Mouse (Mus musculus) midbrain, embryonic 13.5 days (tissue): ENCODE data around the gene Smarca2. TPM values are rescaled to one million over a fixed set of nuclear protein-coding genes. Genes with fewer than 3 reads are reported as not detected.

ENCODE experiments used
- ATAC-seq: fragments of 200-750 bp; cut with Nextera tagmentation; 2 replicates; pipeline ENCODE4 v1.8.0; 2017; ENCODE audit warnings: mild to moderate bottlenecking, moderate TSS enrichment, moderate library complexity
- H3K27ac ChIP-seq: fragments of 300-500 bp; sonication (generic); 2 replicates; pipeline ENCODE4 v1.5.1; 2015; ENCODE audit warnings: inconsistent platforms, mild to moderate bottlenecking, moderate library complexity
- H3K27me3 ChIP-seq: fragments of 300-500 bp; sonication (generic); 2 replicates; pipeline ENCODE4 v1.6.1; 2015; ENCODE audit warnings: mild to moderate bottlenecking, inconsistent platforms
- H3K36me3 ChIP-seq: fragments of 300-500 bp; sonication (generic); 2 replicates; pipeline ENCODE4 v1.6.1; 2015; ENCODE audit warnings: mild to moderate bottlenecking, inconsistent platforms
- H3K4me1 ChIP-seq: fragments of 300-500 bp; sonication (generic); replicated peaks from 2 replicates; pipeline ENCODE4 v1.6.1; 2015; ENCODE audit warnings: inconsistent platforms
- H3K4me2 ChIP-seq: fragments of 300-500 bp; sonication (generic); replicated peaks from 2 replicates; pipeline ENCODE4 v1.6.1; 2015; ENCODE audit warnings: moderate library complexity, mild to moderate bottlenecking, inconsistent platforms
- H3K4me3 ChIP-seq: fragments of 300-500 bp; sonication (generic); replicated peaks from 2 replicates; pipeline ENCODE4 v1.5.1; 2015; ENCODE audit warnings: mild to moderate bottlenecking, inconsistent platforms
- H3K9ac ChIP-seq: fragments of 300-500 bp; sonication (generic); replicated peaks from 2 replicates; pipeline ENCODE4 v1.6.1; 2015; ENCODE audit warnings: mild to moderate bottlenecking, inconsistent platforms
- H3K9me3 ChIP-seq: fragments of 300-500 bp; sonication (generic); 2 replicates; pipeline ENCODE4 v1.6.1; 2016; ENCODE audit warnings: mild to moderate bottlenecking, inconsistent platforms
- WGBS: fragments of 180-500 bp; shearing (Covaris S2); methylation state at CpG from one replicate; pipeline ENCODE4 v1.1.7; 2015; 5-methylcytosine and 5-hydroxymethylcytosine counted together
- polyA plus RNA-seq: library from polyadenylated mRNA; unstranded; fragments of >200 nt; fragmentation: Nextera tagmentation; extraction: Ambion mirVana; gene quantifications from 2 replicates; pipeline ENCODE4 v1.2.1, GENCODE M21; 2015

The Smarca2 gene
- polyA plus RNA-seq, result 109 and 117 TPM in 2 replicates

DNA sequence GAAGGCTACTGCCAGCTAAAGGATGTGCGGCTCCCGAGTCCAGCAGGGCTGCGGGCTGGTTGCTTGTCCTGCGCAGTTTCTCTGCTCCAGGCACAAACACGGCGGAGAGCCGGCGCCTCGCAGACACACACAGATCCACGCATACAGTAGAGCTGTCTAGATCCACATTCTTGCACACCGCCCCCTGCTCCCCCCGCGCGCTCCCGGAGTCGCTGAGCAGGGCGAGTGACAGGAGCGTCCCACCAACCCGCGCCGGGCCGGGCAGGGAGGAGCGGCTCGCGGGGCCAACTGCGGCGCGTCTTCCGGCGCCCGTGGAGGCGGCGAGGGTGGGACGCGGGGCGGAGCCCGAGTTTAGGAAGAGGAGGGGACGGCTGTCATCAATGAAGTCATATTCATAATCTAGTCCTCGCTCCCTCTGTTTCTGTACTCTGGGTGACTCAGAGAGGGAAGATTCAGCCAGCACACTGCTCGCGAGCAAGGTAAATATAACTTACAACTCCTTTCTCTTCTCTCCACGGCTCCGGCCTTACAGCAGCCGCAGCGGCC is at the start of gene Smarca2:
Gene Smarca2 (plus strand): TSS at position 296 of the 546 bp plus-strand sequence.
- under 1% methylated on average over 45 of the region's 45 CpGs for WGBS
- peak within 1 kb of the TSS; percentile 78 for H3K9ac ChIP-seq
- H3K4me2 ChIP-seq, result peak within 1 kb of the TSS; percentile 100
- H3K4me1 ChIP-seq, result peaks cover 25% of the 10 kb centered on the region
- H3K9me3 ChIP-seq, result no peaks in the 10 kb centered on the region
- H3K36me3 ChIP-seq, result no peaks in the 10 kb centered on the region
- peak within 1 kb of the TSS; percentile 91 for H3K27ac ChIP-seq
- H3K27me3 ChIP-seq, result peaks cover 36% of the 10 kb centered on the region
- H3K4me3 ChIP-seq, result peak within 1 kb of the TSS; percentile 79
- peak; percentile 98 for ATAC-seq

DNA sequence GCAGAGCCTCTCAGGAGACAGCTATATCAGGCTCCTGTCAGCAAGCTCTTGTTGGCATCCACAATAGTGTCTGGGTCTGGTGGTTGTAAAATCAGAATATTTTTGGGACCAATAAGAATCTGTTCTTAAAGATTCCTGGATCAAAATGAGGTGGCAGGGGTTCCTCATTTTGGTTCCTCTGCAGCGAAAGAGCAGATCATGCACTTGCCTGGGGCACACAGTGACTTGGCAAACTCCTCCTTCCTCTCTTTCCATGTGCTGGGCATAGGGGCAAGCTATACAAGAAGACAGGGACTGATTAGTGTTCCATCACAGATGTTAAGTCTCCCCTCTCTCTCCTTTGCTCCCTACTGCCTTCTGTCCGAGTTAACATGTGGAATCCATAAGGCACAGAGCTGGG is 40.0 kb upstream of the Smarca2 start:
- no peak for ATAC-seq
- Histone ChIP-seq H3K36me3 (no peaks in the 10 kb centered on the region), H3K9ac (no peak overlapping the region), H3K4me1 (no peaks in the 10 kb centered on the region), H3K27me3 (no peaks in the 10 kb centered on the region), H3K27ac (no peak overlapping the region), H3K4me2 (no peak overlapping the region), H3K4me3 (no peak overlapping the region), H3K9me3 (no peaks in the 10 kb centered on the region)
- WGBS, result 85% methylated on average over 2 of the region's 2 CpGs

DNA sequence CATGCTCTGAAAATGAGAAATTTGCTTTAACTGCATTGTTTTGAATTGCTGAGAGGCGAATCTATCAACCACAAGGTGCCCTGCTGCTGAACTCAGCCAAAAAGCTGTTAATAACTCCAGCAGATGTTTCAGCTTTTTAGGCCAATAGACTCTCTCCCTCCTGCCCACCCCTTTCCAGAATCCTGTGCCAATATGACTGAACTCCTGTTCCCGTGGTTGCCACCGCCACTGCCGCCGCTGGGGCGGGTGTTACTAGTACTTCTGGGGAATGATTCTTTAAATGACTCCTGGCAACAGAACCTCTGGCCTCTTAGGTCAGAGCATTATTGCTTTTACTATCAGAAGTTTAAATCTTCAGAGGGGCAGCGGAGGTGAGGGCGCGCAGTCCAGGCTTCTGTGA is 38.7 kb upstream of the Smarca2 start:
- no peaks in the 10 kb centered on the region for H3K4me1 ChIP-seq
- no peak overlapping the region for H3K9ac ChIP-seq
- no peak overlapping the region for H3K4me2 ChIP-seq
- no peaks in the 10 kb centered on the region for H3K36me3 ChIP-seq
- H3K27me3 ChIP-seq, result no peaks in the 10 kb centered on the region
- no peak for ATAC-seq
- no peak overlapping the region for H3K27ac ChIP-seq
- no peak overlapping the region for H3K4me3 ChIP-seq
- H3K9me3 ChIP-seq, result no peaks in the 10 kb centered on the region
- 81% methylated on average over 9 of the region's 9 CpGs for WGBS

DNA sequence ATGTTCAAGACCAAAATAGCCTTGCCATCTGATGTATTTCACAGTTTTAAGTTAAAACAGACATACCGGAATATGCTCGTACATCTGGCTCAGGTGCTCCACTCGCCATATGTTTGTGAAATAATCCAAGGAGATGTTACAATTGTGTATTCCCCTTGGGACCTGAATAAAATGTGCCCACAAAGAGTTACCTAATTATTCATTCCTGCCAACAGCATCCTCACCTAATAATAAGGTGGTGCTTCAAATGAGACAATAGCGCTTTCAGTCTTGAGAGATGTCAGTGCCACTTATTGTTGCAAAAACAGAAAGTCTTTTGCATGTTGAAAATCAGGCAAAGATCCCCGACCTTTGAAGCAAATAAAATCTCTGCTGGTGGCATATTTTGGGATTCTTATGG is 36.6 kb upstream of the Smarca2 start:
- H3K27me3 ChIP-seq, result no peaks in the 10 kb centered on the region
- WGBS, result 83% methylated on average over 5 of the region's 5 CpGs
- H3K4me1 ChIP-seq, result no peaks in the 10 kb centered on the region
- H3K9ac ChIP-seq, result no peak overlapping the region
- ATAC-seq, result no peak
- H3K27ac ChIP-seq, result no peak overlapping the region
- H3K4me3 ChIP-seq, result no peak overlapping the region
- H3K36me3 ChIP-seq, result no peaks in the 10 kb centered on the region
- H3K4me2 ChIP-seq, result no peak overlapping the region
- H3K9me3 ChIP-seq, result no peaks in the 10 kb centered on the region

DNA sequence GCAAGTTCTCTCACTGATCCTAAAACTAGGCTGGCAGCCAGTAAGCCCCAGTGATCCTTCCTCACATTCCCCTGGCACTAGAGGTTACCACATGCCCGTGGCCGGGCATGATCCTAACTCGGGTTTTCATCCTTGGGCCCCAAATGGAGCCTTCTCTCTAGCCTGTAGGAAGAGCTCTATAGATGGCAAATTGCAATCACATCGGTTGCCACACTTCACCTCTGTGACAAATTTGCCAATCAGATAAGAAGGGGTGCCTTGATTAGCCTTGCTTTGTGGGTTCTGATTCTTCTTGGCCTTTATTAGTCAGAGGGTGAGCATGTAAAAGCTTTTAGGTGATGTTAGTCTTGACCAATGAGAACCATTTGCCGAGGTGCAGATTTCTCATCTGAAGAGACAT is 35.9 kb upstream of the Smarca2 start:
- H3K9me3 ChIP-seq, result no peaks in the 10 kb centered on the region
- no peak overlapping the region for H3K4me3 ChIP-seq
- H3K4me2 ChIP-seq, result no peak overlapping the region
- H3K9ac ChIP-seq, result no peak overlapping the region
- no peaks in the 10 kb centered on the region for H3K36me3 ChIP-seq
- WGBS, result 84% methylated on average over 5 of the region's 5 CpGs
- no peak overlapping the region for H3K27ac ChIP-seq
- no peaks in the 10 kb centered on the region for H3K27me3 ChIP-seq
- ATAC-seq, result no peak
- no peaks in the 10 kb centered on the region for H3K4me1 ChIP-seq

DNA sequence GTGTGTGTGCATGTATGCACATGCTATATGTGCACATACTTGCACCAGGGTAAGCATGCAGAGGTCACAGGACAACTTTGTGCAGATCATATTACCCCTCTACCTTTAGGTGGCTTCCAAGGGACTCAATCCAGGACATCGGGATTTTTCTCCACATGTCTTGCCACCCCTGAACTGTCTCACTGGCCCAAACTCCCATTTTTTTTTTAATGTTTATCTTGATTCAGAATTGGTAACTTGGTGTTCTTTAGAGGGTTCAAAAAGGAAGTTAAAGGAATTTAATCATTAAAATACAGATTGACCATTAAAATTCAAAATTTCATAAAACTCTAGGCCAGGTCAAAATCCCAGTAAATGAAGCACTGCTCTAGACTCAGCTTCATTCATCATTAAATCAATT is 35.4 kb upstream of the Smarca2 start:
- Histone ChIP-seq H3K9ac (no peak overlapping the region), H3K36me3 (no peaks in the 10 kb centered on the region), H3K4me1 (no peaks in the 10 kb centered on the region), H3K9me3 (no peaks in the 10 kb centered on the region), H3K27me3 (no peaks in the 10 kb centered on the region), H3K4me2 (no peak overlapping the region), H3K27ac (no peak overlapping the region), H3K4me3 (no peak overlapping the region)
- no peak for ATAC-seq
- 92% methylated on average over 1 of the region's 1 CpGs for WGBS

DNA sequence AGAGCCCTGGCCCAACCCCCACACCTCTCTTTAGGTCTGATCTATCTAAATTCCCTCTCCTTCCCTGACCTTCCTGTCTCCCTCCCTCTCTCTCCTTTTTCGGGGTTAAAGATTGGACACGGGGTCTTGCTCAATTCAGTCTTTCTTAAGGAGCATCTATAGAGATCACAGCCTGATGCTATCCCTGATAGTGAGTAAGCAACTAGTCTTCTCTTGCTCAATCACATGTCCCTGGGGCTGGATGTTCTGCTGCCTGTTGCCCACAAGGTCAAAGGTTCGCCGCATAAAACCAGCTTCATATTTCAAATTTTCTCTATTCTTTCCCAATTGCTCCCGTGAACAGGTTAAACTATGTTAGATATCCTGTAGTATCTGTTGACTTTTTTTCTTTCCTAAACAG is 25.2 kb upstream of the Smarca2 start:
- Histone ChIP-seq H3K4me3 (no peak overlapping the region), H3K27me3 (no peaks in the 10 kb centered on the region), H3K4me2 (no peak overlapping the region), H3K27ac (no peak overlapping the region), H3K9ac (no peak overlapping the region), H3K36me3 (no peaks in the 10 kb centered on the region), H3K4me1 (no peaks in the 10 kb centered on the region), H3K9me3 (no peaks in the 10 kb centered on the region)
- WGBS, result 87% methylated on average over 5 of the region's 5 CpGs
- ATAC-seq, result no peak

DNA sequence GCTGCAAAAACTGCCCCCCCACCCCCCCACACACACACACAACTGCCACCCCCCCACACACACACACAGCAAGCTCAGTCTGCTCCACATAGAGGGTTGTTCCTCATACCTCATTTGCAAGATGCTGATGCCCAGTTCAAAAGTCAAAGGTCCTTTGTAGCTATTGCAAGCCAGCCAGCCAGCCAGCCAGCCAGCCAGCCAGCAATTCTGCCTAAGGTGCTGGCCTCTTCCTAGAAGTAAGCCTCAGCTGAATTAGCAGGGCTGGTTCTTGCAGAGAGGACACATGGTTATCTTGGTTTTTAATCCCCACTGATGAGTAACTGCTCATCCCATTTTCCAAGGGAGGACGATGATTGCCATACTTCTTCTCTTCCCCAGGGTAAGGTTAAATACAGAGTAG is 24.8 kb upstream of the Smarca2 start:
- no peak for ATAC-seq
- no peaks in the 10 kb centered on the region for H3K36me3 ChIP-seq
- no peaks in the 10 kb centered on the region for H3K9me3 ChIP-seq
- no peak overlapping the region for H3K4me3 ChIP-seq
- no peaks in the 10 kb centered on the region for H3K27me3 ChIP-seq
- no peak overlapping the region for H3K9ac ChIP-seq
- WGBS, result 98% methylated on average over 1 of the region's 1 CpGs
- H3K27ac ChIP-seq, result no peak overlapping the region
- no peak overlapping the region for H3K4me2 ChIP-seq
- no peaks in the 10 kb centered on the region for H3K4me1 ChIP-seq

DNA sequence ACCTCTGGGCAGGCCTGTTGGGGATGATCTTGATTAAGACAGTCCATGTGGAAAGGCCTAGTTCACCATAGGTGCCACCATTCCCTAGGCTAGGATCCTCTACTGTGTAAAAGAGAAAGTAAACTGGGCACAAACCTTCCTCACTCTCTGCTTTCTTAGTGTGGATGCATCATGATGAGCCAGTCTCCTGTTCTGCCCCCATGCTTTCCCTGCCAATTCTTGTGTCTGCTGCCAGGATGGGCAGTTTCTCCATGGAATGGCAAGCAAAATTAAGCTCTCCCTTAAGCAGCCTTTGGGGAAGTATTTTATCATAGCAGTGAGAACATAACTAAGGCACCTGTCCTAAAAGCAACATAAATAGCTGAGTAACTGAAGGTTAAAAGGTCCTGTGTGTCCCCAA is 10.2 kb upstream of the Smarca2 start:
- Histone ChIP-seq H3K36me3 (no peaks in the 10 kb centered on the region), H3K27ac (no peak overlapping the region), H3K27me3 (no peaks in the 10 kb centered on the region), H3K4me2 (no peak overlapping the region), H3K9ac (no peak overlapping the region), H3K9me3 (peaks cover 2% of the 10 kb centered on the region; the same call in 1 of the 2 replicates), H3K4me1 (no peaks in the 10 kb centered on the region), H3K4me3 (no peak overlapping the region)
- ATAC-seq, result no peak

DNA sequence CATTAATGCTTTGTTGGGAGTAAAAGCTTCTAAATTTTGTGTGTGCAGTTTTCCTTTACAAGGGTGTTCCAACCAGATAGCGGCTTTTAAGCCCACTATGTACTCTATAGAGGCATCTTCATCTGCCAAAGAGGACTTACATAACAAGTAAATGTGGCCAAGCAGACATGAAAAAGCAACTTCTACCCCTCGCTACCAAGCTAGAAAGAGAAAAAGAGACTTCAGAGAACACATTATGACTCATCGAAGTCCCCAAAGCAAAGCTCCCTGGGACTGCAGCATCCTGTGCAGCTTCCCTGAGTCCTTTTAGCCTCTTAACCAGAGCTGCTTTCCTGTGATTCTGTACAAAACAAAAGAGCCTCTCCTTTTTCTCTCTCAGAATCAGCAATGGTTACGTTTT is 3.4 kb upstream of the Smarca2 start:
- H3K4me1 ChIP-seq, result peaks cover 6% of the 10 kb centered on the region; the same call in 1 of the 2 replicates
- H3K27ac ChIP-seq, result no peak overlapping the region
- H3K9me3 ChIP-seq, result no peaks in the 10 kb centered on the region
- H3K4me2 ChIP-seq, result no peak overlapping the region
- ATAC-seq, result no peak
- H3K27me3 ChIP-seq, result peaks cover 20% of the 10 kb centered on the region
- H3K9ac ChIP-seq, result no peak overlapping the region
- 61% methylated on average over 4 of the region's 4 CpGs for WGBS
- no peak overlapping the region for H3K4me3 ChIP-seq
- no peaks in the 10 kb centered on the region for H3K36me3 ChIP-seq

DNA sequence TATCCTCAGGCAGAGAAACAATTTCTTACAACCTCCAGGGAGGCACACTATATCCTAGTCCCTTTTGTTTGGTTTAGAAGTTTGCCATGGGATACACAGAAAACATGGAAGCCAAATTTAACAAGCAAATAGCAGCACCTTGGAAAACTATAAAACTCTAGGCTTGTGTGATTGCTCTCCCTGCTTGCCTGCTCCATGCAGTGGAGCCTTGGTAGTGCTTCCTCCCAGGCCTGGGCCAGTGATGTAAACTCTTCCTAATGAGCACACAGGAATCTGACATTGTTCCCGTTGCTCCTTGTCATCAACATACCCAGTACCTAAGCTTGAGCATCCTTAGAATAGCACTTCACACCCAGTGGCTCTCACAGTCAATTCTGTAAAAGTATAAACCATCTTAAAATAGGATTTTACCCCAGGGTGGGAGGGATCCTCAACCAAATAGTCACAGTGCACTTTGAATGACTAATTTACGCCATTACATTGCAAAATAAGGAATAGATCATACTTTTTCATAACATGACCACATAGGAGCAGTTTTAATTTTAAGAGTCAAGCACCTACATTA is 1.5 kb upstream of the Smarca2 start:
- Histone ChIP-seq H3K36me3 (no peaks in the 10 kb centered on the region), H3K4me3 (peak overlapping the region; percentile 79; the same call in 1 of the 2 replicates), H3K27ac (no peak overlapping the region), H3K27me3 (peaks cover 27% of the 10 kb centered on the region), H3K4me1 (peaks cover 14% of the 10 kb centered on the region), H3K9ac (no peak overlapping the region), H3K9me3 (no peaks in the 10 kb centered on the region), H3K4me2 (peak overlapping the region; percentile 100)
- no peak for ATAC-seq
- WGBS, result 55% methylated on average over 2 of the region's 2 CpGs

DNA sequence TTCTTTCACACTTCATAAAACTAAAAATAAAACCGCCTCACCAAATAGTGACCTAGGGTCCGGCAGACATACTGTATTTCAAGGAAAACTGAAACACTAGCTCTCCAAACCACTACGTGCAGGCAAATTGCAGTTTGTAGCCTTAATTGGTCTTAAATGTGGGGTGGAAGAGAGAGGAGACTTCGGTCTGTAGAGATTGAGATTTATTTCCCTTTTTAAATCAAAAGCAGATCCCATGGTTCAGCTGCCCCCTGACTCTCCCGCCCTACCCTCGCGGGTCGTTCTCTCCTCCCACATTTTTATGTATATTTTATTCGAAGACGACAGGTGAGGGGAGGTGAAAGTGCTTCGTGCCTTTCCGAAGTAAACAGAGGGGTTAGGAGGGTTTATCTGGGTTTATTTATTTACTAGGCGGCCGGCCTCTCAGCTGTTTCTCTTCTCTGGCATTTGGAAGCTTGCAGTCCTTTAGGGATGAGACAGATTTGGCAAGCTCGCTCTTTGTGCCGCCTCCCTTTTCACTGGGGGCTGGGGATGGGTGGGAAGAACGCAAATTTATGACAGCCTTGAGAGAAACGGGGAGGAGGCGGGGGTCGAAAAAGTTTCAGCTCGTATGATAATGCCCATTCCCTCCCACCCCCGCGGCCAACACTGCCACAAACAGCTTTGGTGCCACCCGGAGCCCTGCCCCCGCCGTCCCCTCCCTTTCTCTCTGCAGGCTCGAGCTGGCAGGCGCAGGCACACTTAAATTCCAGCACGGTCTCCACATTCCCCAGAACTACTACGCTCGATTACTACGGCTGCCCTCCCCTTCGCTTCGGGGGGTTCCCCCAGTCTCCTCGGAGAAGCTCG is 720 bp upstream of the Smarca2 start:
- ATAC-seq, result peak; percentile 67; the same call in 1 of the 2 replicates
- peak overlapping the region; percentile 79 for H3K4me3 ChIP-seq
- H3K27ac ChIP-seq, result peak overlapping the region; percentile 91
- WGBS, result 3% methylated on average over 36 of the region's 36 CpGs
- H3K9me3 ChIP-seq, result no peaks in the 10 kb centered on the region
- H3K9ac ChIP-seq, result peak overlapping the region; percentile 78
- no peaks in the 10 kb centered on the region for H3K36me3 ChIP-seq
- H3K4me2 ChIP-seq, result peak overlapping the region; percentile 100
- peaks cover 31% of the 10 kb centered on the region for H3K27me3 ChIP-seq
- H3K4me1 ChIP-seq, result peaks cover 21% of the 10 kb centered on the region
